Mouse (Mus musculus): ENCODE measurements around the gene 4931409K22Rik.

Gene 4931409K22Rik

GRCm38 (mm10) chr5:24499113-24499512 is 57.5 kb downstream of the 4931409K22Rik start:
- ATAC-seq (ENCODE audit: low TSS enrichment) = peak; percentile 53

- no peak for ATAC-seq (ENCODE audit: low TSS enrichment)
Observed at GRCm38 (mm10) chr5:24497526-24497925, 59.1 kb downstream of the 4931409K22Rik start.

- peak; percentile 74 for ATAC-seq (ENCODE audit: low TSS enrichment)
Observed at GRCm38 (mm10) chr5:24496756-24497155, 59.9 kb downstream of the 4931409K22Rik start.

GRCm38 (mm10) chr5:24495019-24495418 is 61.6 kb downstream of the 4931409K22Rik start:
- ATAC-seq (ENCODE audit: low TSS enrichment) = no peak

All from frontal cortex, adult (tissue).